Mouse (Mus musculus) lung, adult 2 months (tissue): ENCODE results near the gene Yars. TPM values are rescaled to one million over a fixed set of nuclear protein-coding genes. Genes with fewer than 3 reads are reported as not detected.

Experiments used
- DNase-seq: peaks from one replicate; pipeline ENCODE4 v3.0.0; 2022
- H3K4me1 ChIP-seq: fragments of 200-500 bp; 2 replicates; pipeline ENCODE4 v1.6.1; 2011; ENCODE audit warnings: low read length; ENCODE audit not compliant: control insufficient read depth, insufficient read depth
- H3K4me3 ChIP-seq: fragments of 200-500 bp; replicated peaks from 2 replicates; pipeline ENCODE3; 2011; ENCODE audit warnings: low read depth, mild to moderate bottlenecking, control low read depth, low read length; ENCODE audit errors: extremely low read depth
- CTCF ChIP-seq: fragments of 200-500 bp; IDR thresholded peaks from 2 replicates; pipeline ENCODE4 v1.5.1; 2011; ENCODE audit warnings: mild to moderate bottlenecking, low read length, control low read depth; ENCODE audit not compliant: insufficient read depth
- POLR2A ChIP-seq: fragments of 200-500 bp; IDR thresholded peaks from 2 replicates; pipeline ENCODE4 v1.6.1; 2011; ENCODE audit warnings: low read depth, mild to moderate bottlenecking, control low read depth, low read length, borderline replicate concordance; ENCODE audit errors: extremely low read depth
- WGBS: fragments of 180-500 bp; shearing (Covaris S2); methylation state at CpG from one replicate; pipeline ENCODE4 v1.1.7; 2018; 5-methylcytosine and 5-hydroxymethylcytosine counted together
- polyA plus RNA-seq: library from polyadenylated mRNA; depleted of rRNA; stranded (reverse); fragments of >200 nt; gene quantifications from 2 replicates; pipeline ENCODE4 v1.2.3, GENCODE M21; 2012

Yars gene
- polyA plus RNA-seq, 1 experiment, result 15.4 TPM

DNA sequence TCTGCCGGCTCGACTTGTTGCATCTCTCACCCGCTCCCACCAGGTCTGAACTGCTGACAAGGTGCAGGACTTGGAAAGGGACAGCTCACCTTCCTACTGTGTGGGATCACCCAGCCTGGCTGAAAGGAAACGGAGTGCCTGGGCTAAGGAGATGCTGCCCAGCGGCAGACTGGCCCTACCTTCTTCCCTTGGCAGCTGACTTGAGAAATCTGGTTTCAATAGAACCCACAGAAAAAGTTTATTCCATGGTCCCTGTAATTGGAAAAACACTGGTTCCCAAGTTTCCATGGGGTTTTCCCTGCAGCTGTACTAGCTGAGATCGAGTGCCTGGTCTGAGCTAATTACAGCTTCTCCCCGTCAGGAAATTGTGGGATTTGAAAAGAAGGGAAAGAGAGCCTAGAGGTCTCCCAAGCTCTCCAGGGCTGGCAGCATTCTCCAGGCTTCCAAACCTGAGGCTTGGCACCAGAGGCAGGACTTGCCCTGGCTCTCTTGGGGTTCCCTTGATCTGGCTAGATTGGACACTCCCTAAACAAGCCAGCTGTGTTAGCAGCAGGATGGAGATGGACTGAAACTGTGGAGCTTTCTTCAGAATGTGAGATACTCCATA, 29.1 kb downstream of the Yars start:
- 77% methylated on average over 7 of the region's 7 CpGs for WGBS
- DNase-seq, result no peak
- Histone ChIP-seq H3K4me1 (no peaks in the 10 kb centered on the region), H3K4me3 (no peak overlapping the region)
- no peak for TF ChIP-seq POLR2A
- TF ChIP-seq CTCF, result no peak

DNA sequence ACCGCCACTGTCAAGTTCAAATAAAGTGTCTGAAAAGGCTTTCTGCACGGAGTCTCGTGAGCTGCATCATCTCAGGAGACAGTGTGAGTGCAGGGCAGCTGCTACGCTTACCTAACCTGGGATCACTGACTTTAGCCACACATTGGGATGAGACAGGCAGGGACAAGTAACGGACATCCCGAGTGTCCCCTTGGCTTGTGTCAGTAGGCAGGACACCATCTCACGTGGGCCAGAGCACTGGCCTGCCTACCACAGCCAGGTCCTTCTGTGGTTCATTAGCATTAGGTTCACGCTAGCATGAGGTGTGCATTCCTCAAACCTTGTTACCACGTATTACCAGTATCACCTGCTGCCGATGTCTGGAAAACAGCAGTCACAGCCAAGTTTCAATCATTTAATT, 29.6 kb downstream of the Yars start:
- DNase-seq, result no peak
- WGBS, result 90% methylated on average over 10 of the region's 10 CpGs
- H3K4me3 ChIP-seq, result no peak overlapping the region
- no peak for TF ChIP-seq CTCF
- TF ChIP-seq POLR2A, result no peak
- no peaks in the 10 kb centered on the region for H3K4me1 ChIP-seq

DNA sequence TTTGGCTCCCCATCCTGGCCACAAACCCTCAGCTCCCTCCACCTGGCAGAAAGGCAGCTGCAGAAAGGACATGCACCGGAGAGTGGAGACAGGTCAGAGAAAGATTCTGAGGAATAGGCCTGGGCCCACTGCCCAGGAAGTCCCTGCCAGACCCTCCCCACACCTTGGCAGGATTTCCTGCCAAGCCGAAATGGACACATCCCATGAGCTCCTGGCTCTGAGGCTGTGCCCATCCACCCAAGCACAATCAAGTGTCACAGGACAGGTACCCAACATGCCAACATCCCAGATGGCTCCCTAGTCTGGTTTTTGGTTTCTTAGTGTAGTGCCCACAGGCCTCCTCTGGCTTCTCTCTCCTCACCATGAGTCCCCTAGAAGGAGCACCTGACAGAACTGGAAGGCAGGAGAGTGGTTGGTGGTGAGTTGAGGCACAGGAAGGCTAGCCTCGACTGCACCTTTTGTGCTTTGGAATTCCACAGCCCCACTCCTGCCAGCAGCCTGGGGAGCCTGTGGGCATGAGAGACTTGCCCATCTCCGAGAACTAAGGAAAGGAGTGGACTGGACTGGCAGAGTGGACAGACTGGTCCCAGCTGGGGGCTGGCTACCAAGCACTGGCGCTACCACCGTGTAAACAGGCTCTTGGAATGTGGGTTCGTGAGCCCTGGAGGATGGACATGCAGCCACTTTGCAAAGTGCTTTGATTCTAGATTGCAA, 31.0 kb downstream of the Yars start:
- WGBS, result 58% methylated on average over 7 of the region's 7 CpGs
- H3K4me3 ChIP-seq, result no peak overlapping the region
- TF ChIP-seq CTCF (no peak), POLR2A (no peak)
- no peaks in the 10 kb centered on the region for H3K4me1 ChIP-seq
- no peak for DNase-seq

DNA sequence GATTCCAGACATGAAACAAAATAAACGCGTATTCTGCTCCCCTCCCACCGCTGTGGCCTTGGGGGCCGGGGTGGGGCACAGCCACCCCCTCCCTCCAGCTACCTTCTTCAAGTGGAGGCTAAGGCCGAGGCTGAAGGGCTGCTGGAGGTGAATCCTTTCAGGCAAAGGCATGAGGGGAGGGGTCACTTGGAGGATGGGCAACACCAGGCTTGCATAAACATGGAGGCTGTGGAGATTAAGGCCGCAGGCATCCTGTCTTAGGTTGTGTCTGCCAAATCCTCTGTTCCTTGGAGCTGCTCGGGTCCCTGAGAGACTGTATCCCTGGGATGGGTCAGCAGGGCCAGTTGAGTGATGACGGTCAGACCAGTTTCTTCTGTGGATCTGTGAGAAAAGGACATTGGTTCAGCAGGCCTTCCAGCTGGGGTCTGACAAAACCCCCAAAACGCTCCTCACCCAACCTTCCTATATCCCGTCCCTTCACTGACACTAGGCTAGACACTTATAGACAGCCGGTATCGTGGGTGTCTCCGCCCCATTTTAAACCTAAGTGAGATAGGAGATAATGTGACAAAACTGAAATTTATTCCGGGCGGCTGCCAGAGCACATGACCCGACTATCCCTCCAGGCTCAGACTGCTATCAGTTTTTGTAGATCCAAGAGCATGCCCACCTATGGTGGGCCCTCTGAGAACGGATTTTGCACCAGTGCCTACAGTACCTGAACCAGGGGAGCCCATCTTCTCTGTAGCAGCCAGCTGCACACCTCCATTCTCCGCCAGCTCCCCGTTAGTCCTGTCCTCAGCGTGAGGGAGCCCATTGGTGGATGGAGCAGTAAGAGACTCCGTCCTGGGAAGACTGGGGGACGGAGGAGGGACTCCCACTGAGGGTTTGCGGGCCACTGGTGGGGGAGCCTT, 31.8 kb downstream of the Yars start:
- WGBS, result 76% methylated on average over 23 of the region's 23 CpGs
- Histone ChIP-seq H3K4me1 (no peaks in the 10 kb centered on the region), H3K4me3 (no peak overlapping the region)
- DNase-seq, result no peak
- TF ChIP-seq POLR2A (no peak), CTCF (no peak)

DNA sequence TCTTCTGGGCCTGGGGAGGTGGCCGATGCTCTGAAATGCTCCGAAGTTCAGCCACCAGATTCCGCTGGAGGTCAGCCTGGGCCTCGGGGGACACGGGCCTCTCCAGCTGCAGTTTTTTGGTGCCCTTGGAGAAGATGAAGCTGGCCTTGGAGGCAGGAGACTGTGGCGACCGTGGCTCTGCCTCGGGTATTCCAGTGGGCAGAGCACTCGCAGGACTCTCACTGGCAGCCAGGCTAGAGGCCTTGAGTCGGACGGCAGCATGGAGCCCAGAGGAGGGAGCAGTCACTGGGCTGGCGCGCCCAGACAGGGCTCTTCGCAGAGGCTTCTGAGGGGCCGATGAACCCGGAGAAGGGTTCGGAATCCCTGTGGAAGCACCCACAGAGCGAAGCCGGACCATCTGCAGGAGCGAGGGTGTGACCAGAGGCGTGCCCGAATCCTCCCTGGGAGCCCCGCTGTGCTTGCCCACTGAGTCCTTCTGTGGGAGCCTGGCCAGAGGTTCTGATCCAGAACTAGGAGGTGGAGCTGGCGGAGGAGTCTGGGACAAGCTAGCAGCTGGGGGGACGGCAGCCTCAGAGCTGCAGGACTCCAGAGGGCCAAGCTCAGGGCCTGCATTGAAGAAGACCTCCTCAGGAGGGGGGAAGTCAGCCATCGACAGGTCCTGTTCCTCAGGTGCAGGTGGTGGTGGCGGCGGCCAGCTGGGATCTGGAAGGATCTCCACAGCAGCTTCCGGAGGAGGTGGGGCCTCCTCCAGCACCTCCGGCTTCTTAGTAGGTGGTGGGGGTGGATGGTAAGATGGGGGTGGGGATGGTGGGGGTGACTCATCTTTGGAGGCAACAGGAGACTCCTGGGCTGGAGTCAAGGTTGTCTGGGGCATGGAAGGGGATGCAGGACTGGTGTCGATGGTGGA, 32.7 kb downstream of the Yars start:
- peak; percentile 7 for DNase-seq
- H3K4me1 ChIP-seq, result no peaks in the 10 kb centered on the region
- H3K4me3 ChIP-seq, result no peak overlapping the region
- 81% methylated on average over 31 of the region's 31 CpGs for WGBS
- no peak for TF ChIP-seq POLR2A
- TF ChIP-seq CTCF, result no peak

DNA sequence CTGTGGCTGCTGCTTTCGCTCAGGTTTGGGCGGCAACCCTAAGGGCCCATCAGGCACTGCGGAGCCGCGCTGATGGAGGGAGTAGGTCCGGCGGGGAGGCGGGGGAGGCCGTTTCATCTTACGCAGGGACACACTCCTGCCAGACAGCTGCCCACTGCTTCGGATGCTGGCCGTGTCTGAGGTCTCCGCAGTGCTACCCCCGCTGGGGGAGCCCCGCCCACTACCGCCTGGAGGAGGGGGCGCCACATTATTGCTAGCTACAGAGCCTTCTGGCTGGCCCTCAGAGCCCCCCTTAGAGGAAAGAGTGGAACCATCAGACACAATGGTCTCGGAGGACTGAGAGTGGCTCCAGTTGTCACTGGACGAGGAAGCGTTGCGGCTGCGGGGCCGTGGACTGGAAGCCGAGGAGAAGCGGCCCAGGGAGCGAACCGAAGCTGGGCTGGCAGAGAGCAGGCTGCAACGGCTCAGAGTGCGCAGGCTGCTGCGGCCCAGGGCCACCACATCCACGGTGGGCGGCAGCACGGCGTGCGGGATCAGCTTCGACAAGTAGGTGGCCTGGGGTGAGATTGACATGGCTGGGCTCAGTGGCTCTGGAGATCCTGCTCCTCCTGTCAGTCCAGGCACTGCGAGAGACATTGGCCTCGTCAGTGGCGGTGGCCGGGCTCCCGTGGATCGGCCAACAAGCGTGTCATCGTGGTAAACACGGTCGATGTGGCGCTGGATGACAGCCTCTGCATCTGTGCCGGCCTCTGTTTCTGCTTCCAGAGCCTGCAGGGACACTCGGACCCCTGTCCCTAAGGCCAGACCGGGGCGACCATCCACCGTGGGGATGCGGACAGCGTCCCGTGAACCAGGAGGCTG, 34.1 kb downstream of the Yars start:
- no peaks in the 10 kb centered on the region for H3K4me1 ChIP-seq
- no peak overlapping the region for H3K4me3 ChIP-seq
- TF ChIP-seq CTCF, result no peak
- TF ChIP-seq POLR2A, result no peak
- WGBS, result 66% methylated on average over 55 of the region's 55 CpGs
- DNase-seq, result peak; percentile 3

DNA sequence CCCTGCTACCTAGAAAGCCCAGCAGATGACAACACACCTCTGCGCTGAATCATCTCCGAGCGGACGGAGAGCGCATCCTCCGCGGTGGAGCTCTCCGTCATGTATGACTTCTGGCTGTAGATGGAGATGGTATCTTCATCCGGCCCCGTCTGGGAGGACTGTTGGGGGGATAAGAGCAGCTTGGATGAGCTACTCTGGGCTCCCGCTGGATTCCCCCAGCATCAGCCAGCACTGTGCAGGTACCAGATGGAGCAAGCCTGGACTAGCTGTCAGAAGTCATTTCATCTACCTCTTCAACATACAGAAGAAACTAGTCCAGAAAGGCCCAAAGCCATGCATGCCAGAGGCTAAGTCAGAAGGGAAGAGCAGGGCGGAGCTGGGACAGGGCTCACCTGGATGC, 35.8 kb downstream of the Yars start:
- WGBS, result 96% methylated on average over 12 of the region's 12 CpGs
- DNase-seq, result no peak
- TF ChIP-seq POLR2A (no peak), CTCF (no peak)
- H3K4me3 ChIP-seq, result no peak overlapping the region
- H3K4me1 ChIP-seq, result no peaks in the 10 kb centered on the region

DNA sequence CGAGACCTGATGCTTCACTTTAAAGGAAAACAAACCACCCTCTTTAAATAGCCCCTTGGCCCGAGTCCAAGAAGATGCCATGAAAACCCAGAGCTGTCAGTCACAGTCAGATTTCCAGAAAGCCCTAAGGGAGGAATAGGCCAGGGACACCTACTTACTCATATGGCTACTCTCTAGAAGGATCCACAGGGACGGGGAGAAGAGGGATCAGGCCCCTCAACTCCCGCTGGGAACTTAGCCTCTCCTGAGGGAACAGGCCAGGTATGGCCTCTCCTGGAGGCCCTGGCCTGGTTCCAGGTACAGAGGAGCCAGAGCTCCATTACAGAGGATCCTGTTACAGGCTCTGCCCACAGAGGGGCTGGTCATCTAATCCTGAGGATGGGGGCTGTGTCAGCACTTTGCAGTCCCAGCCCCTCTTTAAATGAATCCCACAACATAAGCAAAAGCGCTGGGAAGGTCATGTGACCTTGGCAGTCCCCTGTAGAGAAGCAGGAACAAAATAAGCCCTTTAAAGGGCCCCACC, 36.9 kb downstream of the Yars start:
- Histone ChIP-seq H3K4me3 (no peak overlapping the region), H3K4me1 (no peaks in the 10 kb centered on the region)
- TF ChIP-seq POLR2A (no peak), CTCF (no peak)
- 39% methylated on average over 5 of the region's 5 CpGs for WGBS
- DNase-seq, result no peak
